Mouse (Mus musculus): Measurements from ENCODE around the gene Gipc2. TPM values are rescaled to one million over a fixed set of nuclear protein-coding genes. Genes with fewer than 3 reads are reported as not detected.
A peak's percentile ranks its signal among the peaks of the same experiment; 100 is the strongest.

Gene Gipc2
- polyA plus RNA-seq, 1 experiment from 2014 or later: 4.1 TPM

DNA sequence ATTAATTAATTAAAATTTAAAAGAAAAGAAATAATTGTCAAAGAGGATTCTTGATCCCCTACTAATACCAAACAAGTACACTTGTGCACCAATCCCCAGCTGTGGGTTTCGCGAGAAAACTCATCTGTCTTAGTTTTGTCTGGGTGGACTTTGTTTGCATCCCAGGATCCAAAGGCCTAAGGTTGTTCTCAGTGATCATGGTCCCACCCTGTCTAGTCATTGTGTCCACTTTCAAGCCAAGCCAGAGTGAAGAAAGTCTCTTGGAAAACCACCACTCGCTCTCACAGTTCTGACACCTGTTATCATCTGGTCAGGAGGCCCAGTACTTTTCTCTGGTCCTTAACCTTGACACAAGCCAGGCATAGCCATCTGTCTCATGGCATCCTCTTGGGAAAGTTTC lies 48.1 kb downstream of the Gipc2 start:
- no peak for ATAC-seq
- Histone ChIP-seq H3K27me3 (replicated peaks; ENCODE audit: control insufficient read depth, insufficient read depth, low read length) (no peaks in the 10 kb centered on the region), H3K4me3 (replicated peaks; ENCODE audit: low read length) (no peak overlapping the region), H3K27ac (ENCODE audit: low read length) (no peak overlapping the region), H3K9ac (replicated peaks; ENCODE audit: low read depth, low read length) (no peak overlapping the region), H3K4me1 (replicated peaks; ENCODE audit: control insufficient read depth, insufficient read depth, low read length) (peaks cover 4% of the 10 kb centered on the region; the same call in 1 of the 2 replicates), H3K9me3 (ENCODE audit: control insufficient read depth, low read length) (no peaks in the 10 kb centered on the region), H3K4me2 (ENCODE audit: low read length) (no peak overlapping the region), H3K36me3 (ENCODE audit: control insufficient read depth, insufficient read depth) (no peaks in the 10 kb centered on the region)
- WGBS: 91% methylated on average over 3 of the region's 3 CpGs

DNA sequence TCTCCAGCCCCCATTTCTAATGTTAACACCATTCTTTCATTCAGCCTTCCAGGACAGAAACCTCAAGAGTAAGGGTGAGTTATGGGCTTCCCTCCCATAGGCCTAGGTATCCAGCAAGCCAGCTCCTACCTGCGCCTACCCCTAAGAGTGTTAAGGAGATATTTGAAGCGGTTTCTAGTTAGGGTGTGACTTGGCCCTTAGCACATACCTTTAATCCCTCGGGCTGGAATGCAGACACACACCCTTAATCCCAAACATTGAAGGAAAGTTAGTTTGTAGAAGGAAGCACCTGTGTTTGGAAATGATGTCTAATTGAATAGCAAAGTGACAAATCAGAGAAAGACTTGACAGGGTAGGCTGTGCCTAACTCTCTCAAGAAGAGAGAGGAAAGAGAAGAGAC lies 49.9 kb downstream of the Gipc2 start:
- peaks cover 3% of the 10 kb centered on the region; the same call in 1 of the 2 replicates for H3K4me1 ChIP-seq (replicated peaks; ENCODE audit: control insufficient read depth, insufficient read depth, low read length)
- no peak overlapping the region for H3K4me2 ChIP-seq (ENCODE audit: low read length)
- H3K4me3 ChIP-seq (replicated peaks; ENCODE audit: low read length): no peak overlapping the region
- no peaks in the 10 kb centered on the region for H3K9me3 ChIP-seq (ENCODE audit: control insufficient read depth, low read length)
- H3K27me3 ChIP-seq (replicated peaks; ENCODE audit: control insufficient read depth, insufficient read depth, low read length): no peaks in the 10 kb centered on the region
- H3K36me3 ChIP-seq (ENCODE audit: control insufficient read depth, insufficient read depth): no peaks in the 10 kb centered on the region
- WGBS: 86% methylated on average over 3 of the region's 3 CpGs
- ATAC-seq: no peak
- H3K27ac ChIP-seq (ENCODE audit: low read length): no peak overlapping the region
- H3K9ac ChIP-seq (replicated peaks; ENCODE audit: low read depth, low read length): no peak overlapping the region

DNA sequence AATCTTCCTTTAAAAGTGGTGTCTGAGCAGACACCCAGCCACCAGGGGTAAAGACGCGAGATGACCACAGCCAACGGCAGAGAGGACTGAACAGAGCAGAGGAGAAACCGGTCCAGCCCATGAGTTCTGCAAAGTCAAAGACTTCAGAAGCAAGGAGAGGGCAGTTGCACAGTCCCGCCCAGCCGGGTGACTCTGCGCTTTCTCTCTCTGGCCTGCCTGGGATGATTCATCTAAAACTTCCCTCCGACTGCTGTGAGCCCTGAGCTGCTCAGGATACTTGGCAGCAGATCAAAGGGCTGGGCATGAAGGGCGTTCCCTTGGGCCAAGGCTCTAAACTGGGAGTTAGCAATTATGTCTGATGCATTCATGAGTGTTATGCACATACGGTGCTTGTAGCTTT lies 51.2 kb downstream of the Gipc2 start:
- Histone ChIP-seq H3K36me3 (ENCODE audit: control insufficient read depth, insufficient read depth) (no peaks in the 10 kb centered on the region), H3K4me2 (ENCODE audit: low read length) (no peak overlapping the region), H3K27ac (ENCODE audit: low read length) (no peak overlapping the region), H3K27me3 (replicated peaks; ENCODE audit: control insufficient read depth, insufficient read depth, low read length) (no peaks in the 10 kb centered on the region; the same call in none of the 2 replicates), H3K9me3 (ENCODE audit: control insufficient read depth, low read length) (no peaks in the 10 kb centered on the region), H3K4me3 (replicated peaks; ENCODE audit: low read length) (no peak overlapping the region), H3K9ac (replicated peaks; ENCODE audit: low read depth, low read length) (no peak overlapping the region), H3K4me1 (replicated peaks; ENCODE audit: control insufficient read depth, insufficient read depth, low read length) (peaks cover 4% of the 10 kb centered on the region; the same call in 1 of the 2 replicates)
- WGBS: 34% methylated on average over 10 of the region's 10 CpGs
- no peak for ATAC-seq

DNA sequence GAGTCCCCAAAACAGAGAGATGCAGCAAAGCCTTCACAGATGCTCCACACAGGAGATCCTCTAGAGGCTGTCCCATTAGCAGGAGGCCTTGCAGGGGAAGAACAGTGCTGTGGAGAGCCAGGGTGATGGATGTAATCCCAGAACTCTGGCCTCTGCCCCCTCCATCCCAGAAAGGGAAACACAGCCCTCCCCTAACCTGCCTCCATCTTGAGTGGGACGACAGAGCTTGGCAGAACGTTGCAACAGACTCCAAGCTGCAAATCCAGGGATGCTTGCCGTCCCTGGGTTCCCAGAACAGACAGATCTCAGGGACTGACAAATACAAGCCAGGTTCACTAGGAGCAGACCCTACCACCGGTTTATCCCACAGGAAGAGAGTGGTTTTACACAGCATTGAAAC lies 51.8 kb downstream of the Gipc2 start:
- H3K4me2 ChIP-seq (ENCODE audit: low read length): no peak overlapping the region
- no peak overlapping the region for H3K9ac ChIP-seq (replicated peaks; ENCODE audit: low read depth, low read length)
- no peaks in the 10 kb centered on the region for H3K9me3 ChIP-seq (ENCODE audit: control insufficient read depth, low read length)
- no peaks in the 10 kb centered on the region for H3K36me3 ChIP-seq (ENCODE audit: control insufficient read depth, insufficient read depth)
- 63% methylated on average over 4 of the region's 4 CpGs for WGBS
- peaks cover 4% of the 10 kb centered on the region; the same call in 1 of the 2 replicates for H3K4me1 ChIP-seq (replicated peaks; ENCODE audit: control insufficient read depth, insufficient read depth, low read length)
- no peak for ATAC-seq
- H3K27me3 ChIP-seq (replicated peaks; ENCODE audit: control insufficient read depth, insufficient read depth, low read length): no peaks in the 10 kb centered on the region; the same call in none of the 2 replicates
- H3K4me3 ChIP-seq (replicated peaks; ENCODE audit: low read length): no peak overlapping the region
- H3K27ac ChIP-seq (ENCODE audit: low read length): no peak overlapping the region

DNA sequence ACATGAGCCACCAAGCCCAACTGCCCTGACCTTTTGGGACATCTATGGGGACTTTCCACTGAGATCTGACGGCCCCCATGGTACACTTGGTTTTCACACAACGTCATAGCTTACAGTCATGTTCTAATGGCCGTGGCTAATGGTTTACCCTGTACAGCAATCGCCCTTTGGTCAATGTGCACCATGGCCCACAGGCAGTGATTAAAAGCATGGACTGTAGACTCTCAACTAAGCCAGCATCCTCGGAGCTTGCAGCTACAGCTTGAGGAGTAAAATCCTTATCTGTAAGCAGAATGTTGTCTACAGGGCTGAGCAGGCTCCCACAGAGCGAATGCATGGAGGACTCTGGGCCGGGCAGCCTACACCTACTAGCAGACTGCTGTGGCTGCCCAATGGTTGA lies 52.5 kb downstream of the Gipc2 start:
- no peak for ATAC-seq
- H3K27me3 ChIP-seq (replicated peaks; ENCODE audit: control insufficient read depth, insufficient read depth, low read length): no peaks in the 10 kb centered on the region; the same call in none of the 2 replicates
- no peak overlapping the region for H3K27ac ChIP-seq (ENCODE audit: low read length)
- H3K9ac ChIP-seq (replicated peaks; ENCODE audit: low read depth, low read length): no peak overlapping the region
- H3K36me3 ChIP-seq (ENCODE audit: control insufficient read depth, insufficient read depth): no peaks in the 10 kb centered on the region
- H3K4me1 ChIP-seq (replicated peaks; ENCODE audit: control insufficient read depth, insufficient read depth, low read length): peaks cover 4% of the 10 kb centered on the region; the same call in 1 of the 2 replicates
- H3K9me3 ChIP-seq (ENCODE audit: control insufficient read depth, low read length): no peaks in the 10 kb centered on the region
- WGBS: 85% methylated on average over 7 of the region's 7 CpGs
- H3K4me3 ChIP-seq (replicated peaks; ENCODE audit: low read length): no peak overlapping the region
- no peak overlapping the region for H3K4me2 ChIP-seq (ENCODE audit: low read length)

DNA sequence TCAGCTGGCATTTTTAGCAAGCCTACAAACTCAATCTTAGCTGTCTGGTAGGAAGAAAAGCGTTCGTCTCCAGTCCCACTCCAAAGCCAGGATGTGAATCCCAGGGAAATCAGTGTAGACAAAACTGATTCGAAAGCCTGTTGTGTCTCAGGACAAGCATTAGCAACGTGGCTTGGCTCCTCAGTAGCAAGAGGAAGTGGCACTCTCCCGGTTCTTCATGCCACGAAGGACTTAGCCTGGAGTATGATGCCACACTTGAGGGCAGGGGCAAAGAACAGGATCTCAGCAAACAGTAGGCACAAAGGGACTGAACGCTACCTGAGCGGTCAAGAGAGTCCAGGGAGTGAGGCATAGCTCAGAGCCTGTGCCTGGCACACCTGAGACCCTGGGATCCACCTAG lies 53.4 kb downstream of the Gipc2 start:
- no peak overlapping the region for H3K27ac ChIP-seq (ENCODE audit: low read length)
- peaks cover 5% of the 10 kb centered on the region; the same call in 1 of the 2 replicates for H3K4me1 ChIP-seq (replicated peaks; ENCODE audit: control insufficient read depth, insufficient read depth, low read length)
- no peak for ATAC-seq
- H3K9me3 ChIP-seq (ENCODE audit: control insufficient read depth, low read length): no peaks in the 10 kb centered on the region
- no peak overlapping the region for H3K4me3 ChIP-seq (replicated peaks; ENCODE audit: low read length)
- H3K36me3 ChIP-seq (ENCODE audit: control insufficient read depth, insufficient read depth): no peaks in the 10 kb centered on the region
- H3K9ac ChIP-seq (replicated peaks; ENCODE audit: low read depth, low read length): no peak overlapping the region
- 86% methylated on average over 8 of the region's 8 CpGs for WGBS
- peaks cover 2% of the 10 kb centered on the region for H3K27me3 ChIP-seq (replicated peaks; ENCODE audit: control insufficient read depth, insufficient read depth, low read length)
- H3K4me2 ChIP-seq (ENCODE audit: low read length): no peak overlapping the region

DNA sequence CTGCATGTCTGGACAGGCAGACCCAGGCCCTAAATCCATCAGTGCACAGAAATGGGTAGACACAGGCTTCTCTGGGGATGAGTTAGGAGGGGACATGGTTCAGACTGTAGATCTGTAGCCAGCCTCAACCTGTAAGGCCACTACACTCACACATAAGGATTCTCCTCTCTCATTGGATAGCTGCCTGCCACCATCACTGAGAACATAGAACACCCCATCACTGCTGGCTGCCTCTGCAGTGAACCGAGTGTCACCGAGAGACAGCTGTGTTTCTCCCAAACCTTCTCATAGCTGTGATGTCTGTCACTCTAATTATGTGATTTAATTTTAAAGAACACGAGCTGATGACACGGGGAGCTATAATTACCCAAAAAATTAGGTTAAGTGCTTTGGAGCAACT lies 54.5 kb downstream of the Gipc2 start:
- Histone ChIP-seq H3K4me1 (replicated peaks; ENCODE audit: control insufficient read depth, insufficient read depth, low read length) (peaks cover 16% of the 10 kb centered on the region), H3K27ac (ENCODE audit: low read length) (no peak overlapping the region), H3K9ac (replicated peaks; ENCODE audit: low read depth, low read length) (no peak overlapping the region), H3K9me3 (ENCODE audit: control insufficient read depth, low read length) (no peaks in the 10 kb centered on the region), H3K4me3 (replicated peaks; ENCODE audit: low read length) (no peak overlapping the region), H3K4me2 (ENCODE audit: low read length) (no peak overlapping the region), H3K27me3 (replicated peaks; ENCODE audit: control insufficient read depth, insufficient read depth, low read length) (peaks cover 2% of the 10 kb centered on the region), H3K36me3 (ENCODE audit: control insufficient read depth, insufficient read depth) (no peaks in the 10 kb centered on the region)
- no peak for ATAC-seq
- WGBS: 56% methylated on average over 4 of the region's 4 CpGs

DNA sequence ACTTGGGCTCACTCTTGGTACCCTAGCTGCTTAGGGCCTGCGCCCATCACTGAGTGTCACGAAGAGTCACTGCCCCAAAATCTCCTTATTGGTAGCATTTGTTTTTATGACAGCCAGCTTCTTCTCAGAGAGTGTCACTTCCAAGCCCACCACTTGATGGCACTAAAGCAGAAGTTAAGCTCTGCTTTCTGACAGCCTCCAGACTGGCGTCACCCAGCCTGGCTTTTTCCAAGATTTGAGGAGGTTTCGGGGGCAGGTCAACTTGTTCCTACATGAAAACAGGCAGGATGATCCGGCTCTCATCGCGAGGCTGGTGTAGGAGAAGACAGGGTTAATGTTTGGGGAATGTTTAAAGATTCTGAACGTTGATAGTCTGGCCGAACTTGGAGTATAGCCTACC lies 54.9 kb downstream of the Gipc2 start:
- Histone ChIP-seq H3K4me1 (replicated peaks; ENCODE audit: control insufficient read depth, insufficient read depth, low read length) (peaks cover 19% of the 10 kb centered on the region), H3K27me3 (replicated peaks; ENCODE audit: control insufficient read depth, insufficient read depth, low read length) (peaks cover 2% of the 10 kb centered on the region), H3K4me3 (replicated peaks; ENCODE audit: low read length) (no peak overlapping the region), H3K4me2 (ENCODE audit: low read length) (no peak overlapping the region), H3K27ac (ENCODE audit: low read length) (no peak overlapping the region), H3K36me3 (ENCODE audit: control insufficient read depth, insufficient read depth) (no peaks in the 10 kb centered on the region), H3K9me3 (ENCODE audit: control insufficient read depth, low read length) (no peaks in the 10 kb centered on the region), H3K9ac (replicated peaks; ENCODE audit: low read depth, low read length) (no peak overlapping the region)
- WGBS: 20% methylated on average over 9 of the region's 9 CpGs
- peak; percentile 34 for ATAC-seq

DNA sequence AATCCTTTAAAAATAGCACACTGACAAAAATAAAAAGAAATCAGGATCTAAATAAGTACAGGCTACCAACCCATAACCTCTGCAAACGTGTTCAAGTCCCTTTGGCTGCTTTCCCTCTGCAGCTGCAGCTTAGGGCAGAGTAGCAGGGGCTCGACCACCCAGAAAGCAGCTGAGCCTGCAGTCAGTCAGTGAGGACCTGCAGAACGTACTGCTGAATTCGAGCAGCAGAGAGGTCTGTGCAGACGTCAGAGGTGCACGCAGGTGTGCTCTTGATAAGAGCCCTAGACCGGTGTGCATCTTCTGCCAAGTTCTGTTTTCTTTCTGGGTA lies 56.8 kb downstream of the Gipc2 start:
- H3K36me3 ChIP-seq (ENCODE audit: control insufficient read depth, insufficient read depth): no peaks in the 10 kb centered on the region
- ATAC-seq: no peak
- H3K27me3 ChIP-seq (replicated peaks; ENCODE audit: control insufficient read depth, insufficient read depth, low read length): peaks cover 6% of the 10 kb centered on the region
- peaks cover 25% of the 10 kb centered on the region for H3K4me1 ChIP-seq (replicated peaks; ENCODE audit: control insufficient read depth, insufficient read depth, low read length)
- 25% methylated on average over 7 of the region's 7 CpGs for WGBS
- no peak overlapping the region for H3K9ac ChIP-seq (replicated peaks; ENCODE audit: low read depth, low read length)
- H3K4me2 ChIP-seq (ENCODE audit: low read length): no peak overlapping the region
- no peak overlapping the region for H3K27ac ChIP-seq (ENCODE audit: low read length)
- no peaks in the 10 kb centered on the region for H3K9me3 ChIP-seq (ENCODE audit: control insufficient read depth, low read length)
- no peak overlapping the region for H3K4me3 ChIP-seq (replicated peaks; ENCODE audit: low read length)

DNA sequence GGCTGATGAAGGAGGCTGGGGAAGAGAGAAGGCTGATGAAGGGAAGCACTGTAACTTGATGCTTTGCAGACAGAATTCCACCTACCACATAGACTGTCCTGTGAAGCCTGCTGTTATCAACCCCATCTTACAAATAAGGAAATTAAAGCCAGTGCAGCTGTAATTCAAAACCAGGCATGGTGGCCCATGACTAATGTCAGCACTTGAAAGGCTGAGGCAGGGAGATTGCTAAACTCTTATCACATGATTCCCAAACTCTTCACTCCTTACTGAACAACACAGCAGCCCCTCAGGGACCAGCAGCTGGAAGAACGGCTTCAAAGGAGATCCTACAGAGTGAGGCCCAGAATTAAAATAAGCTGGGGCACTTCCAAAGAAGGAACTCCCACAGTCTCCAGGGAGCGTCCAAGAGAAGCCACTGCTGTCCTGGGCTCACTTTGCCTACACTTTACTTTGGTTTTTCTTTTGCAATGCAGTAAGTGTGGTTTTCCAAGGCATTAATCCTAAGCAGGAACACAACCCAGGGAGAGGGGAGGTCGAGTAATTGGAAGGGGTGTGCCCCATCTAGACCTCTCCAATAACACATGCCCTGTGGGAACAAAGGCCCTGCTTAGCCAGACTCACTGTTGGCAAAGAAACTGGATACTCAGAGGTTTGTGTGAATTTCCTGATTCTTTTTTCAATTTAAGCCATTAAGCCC lies 57.3 kb downstream of the Gipc2 start:
- WGBS: 8% methylated on average over 3 of the region's 3 CpGs
- ATAC-seq: no peak

More for the DNA sequence above, 57.3 kb downstream of the Gipc2 start:
- Histone ChIP-seq H3K9ac (replicated peaks; ENCODE audit: low read depth, low read length) (no peak overlapping the region), H3K27ac (ENCODE audit: low read length) (no peak overlapping the region), H3K4me1 (replicated peaks; ENCODE audit: control insufficient read depth, insufficient read depth, low read length) (peaks cover 25% of the 10 kb centered on the region), H3K4me3 (replicated peaks; ENCODE audit: low read length) (no peak overlapping the region), H3K4me2 (ENCODE audit: low read length) (no peak overlapping the region), H3K36me3 (ENCODE audit: control insufficient read depth, insufficient read depth) (no peaks in the 10 kb centered on the region), H3K9me3 (ENCODE audit: control insufficient read depth, low read length) (no peaks in the 10 kb centered on the region), H3K27me3 (replicated peaks; ENCODE audit: control insufficient read depth, insufficient read depth, low read length) (peaks cover 6% of the 10 kb centered on the region)
